Mouse (Mus musculus) layer of hippocampus, postnatal 10 days (tissue): Measurements from ENCODE around the gene Secisbp2l. TPM values are rescaled to one million over a fixed set of nuclear protein-coding genes. Genes with fewer than 3 reads are reported as not detected.

ENCODE experiments used
- DNase-seq, 2 experiments: peaks; one replicate each; pipeline ENCODE4 v3.0.0; 2021; ENCODE audit warnings: low spot score in 2 of 2
- long read RNA-seq: library from polyadenylated mRNA; stranded (forward); transcript quantifications from one replicate; pipeline ENCODE4 v2.0.0, GENCODE M21; 2023
- total RNA-seq, 2 experiments: library from RNA; stranded (reverse); gene quantifications; 2 replicates each; pipeline ENCODE4 v1.2.3; 2021

Secisbp2l gene
- 10 to 100 TPM; 84.8 to 89.2 TPM for total RNA-seq
- long read RNA-seq, partial matches to known transcripts, result 0 of 12 reads
- long read RNA-seq, other reads (novel, unspliced or antisense), result 12 of 12 reads

GRCm38 (mm10) chr2:125782719-125783109 is at the start of gene Secisbp2l:
Gene Secisbp2l (minus strand): TSS chr2:125782870.
- DNase-seq, result peak; percentile 94 to 95

DNA sequence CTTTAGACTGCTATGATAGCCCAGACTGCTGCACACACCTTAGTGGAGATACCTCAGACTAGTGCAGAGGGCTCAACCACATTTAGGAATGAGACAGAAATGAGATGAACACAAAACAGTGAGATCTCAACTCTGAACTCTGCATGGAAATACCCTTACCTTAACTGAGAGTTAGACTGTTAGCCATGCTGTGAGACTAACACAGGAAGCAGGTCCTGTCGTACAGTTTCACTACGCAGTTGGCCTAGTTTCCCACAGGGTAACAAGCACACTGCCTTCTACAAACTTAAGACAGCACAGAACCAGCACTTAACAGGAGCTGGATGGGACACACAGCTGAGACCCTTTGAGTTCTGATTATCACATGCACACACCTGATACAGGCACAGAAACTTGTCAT is 47.3 kb upstream of the Secisbp2l start:
- no peak for DNase-seq

DNA sequence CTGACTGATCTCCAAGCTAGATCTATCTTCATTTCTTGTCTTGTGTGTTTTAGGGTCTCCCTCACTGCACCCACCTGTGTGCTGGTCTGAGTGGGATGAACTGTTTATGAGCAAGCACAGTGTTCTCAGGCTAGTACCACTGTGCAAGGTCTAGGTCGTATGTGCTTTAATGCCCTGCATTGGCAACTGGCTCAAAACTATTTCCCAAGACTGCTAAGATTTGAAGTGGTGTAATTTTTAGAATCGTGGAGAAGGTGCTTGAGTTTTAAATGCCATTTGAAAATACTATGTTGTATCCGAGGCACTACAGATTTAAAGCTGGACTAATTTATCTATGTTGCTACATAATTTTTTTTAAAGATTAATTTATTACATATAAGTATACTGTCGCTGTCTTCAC is 45.2 kb upstream of the Secisbp2l start:
- DNase-seq, result no peak

DNA sequence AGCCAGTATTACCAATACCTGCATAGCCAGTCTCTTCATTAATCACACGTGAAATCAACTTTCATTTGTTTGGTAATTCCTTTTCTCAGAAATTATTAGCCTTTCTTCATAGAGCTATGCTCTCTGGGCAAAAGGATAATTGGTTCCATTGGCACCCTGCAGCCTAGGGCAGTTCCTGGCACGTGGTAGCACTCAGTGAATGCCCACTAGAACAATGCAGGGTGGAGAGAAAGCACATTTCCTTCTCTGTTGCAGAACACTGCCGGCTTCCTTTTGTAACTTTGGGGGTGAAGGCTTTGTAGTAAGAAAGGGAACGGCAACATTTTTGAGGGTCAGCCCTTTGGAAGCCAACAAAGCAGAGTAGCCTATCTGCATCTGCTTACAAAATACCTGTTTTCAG is 43.5 kb upstream of the Secisbp2l start:
- DNase-seq, result no peak

DNA sequence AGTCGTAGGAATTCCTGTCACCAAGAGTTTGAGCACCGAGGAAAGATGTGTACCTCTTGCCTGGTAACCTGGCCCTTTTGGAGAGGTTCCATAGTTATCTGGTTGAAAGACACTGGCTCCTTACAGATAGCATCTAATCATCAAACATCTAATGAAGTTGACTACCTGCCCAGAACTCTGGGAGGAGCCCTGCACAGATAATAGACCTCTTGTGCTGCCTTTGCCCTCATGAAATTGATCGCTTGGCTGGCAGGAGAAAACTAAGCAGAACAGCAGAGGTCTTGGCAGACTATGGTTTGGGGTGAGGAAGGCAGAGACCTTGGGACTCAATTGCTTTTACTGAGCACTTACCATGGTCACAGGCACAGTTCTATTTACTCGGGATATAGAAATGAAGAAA is 37.7 kb upstream of the Secisbp2l start:
- DNase-seq, result no peak

- no peak for DNase-seq
Measured at GRCm38 (mm10) chr2:125813972-125814595, 31.4 kb upstream of the Secisbp2l start.

- DNase-seq, result no peak
Measured at GRCm38 (mm10) chr2:125811332-125811731, 28.7 kb upstream of the Secisbp2l start.

GRCm38 (mm10) chr2:125809551-125809950 is 26.9 kb upstream of the Secisbp2l start:
- DNase-seq, result peak; percentile 36 to 41

- DNase-seq, result no peak
Measured at GRCm38 (mm10) chr2:125805826-125806225, 23.2 kb upstream of the Secisbp2l start.

DNA sequence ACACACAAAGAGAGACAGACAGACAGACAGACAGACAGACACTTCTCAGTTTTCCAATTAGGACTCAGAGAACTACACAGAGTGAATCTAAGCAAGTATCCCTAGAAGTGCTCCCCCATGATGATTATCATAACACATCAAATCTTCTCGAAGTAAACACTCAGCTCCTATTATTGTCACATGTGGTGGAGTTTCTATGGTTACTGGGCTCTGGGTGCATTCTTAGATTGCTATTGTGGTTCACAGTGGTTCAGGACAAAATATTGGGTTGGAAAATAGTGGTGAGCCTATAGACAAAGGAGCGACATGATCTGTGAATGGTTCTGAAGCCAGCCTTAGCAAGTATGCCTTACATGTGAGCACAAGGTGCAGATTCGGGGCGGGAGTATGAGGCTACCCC is 19.3 kb upstream of the Secisbp2l start:
- no peak for DNase-seq

DNA sequence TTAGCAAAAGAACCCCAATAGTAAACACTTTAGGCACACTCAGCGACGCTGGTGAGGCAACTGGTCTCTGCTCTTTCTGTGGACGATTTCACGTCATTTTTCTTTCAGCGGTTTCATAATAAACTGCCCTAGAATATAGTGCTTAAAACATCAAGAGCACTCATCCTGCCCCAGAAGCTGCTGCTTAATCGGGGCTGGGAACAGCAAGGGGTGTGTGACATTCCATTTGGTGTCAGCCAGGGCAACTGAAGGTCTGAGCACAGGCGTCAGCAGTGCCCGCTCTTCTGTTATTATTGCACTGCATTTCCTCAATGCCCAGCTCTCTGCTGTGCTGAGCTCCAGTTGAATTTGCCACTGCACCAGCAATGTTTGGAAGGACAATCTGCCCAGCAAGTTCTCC is 18.4 kb upstream of the Secisbp2l start:
- DNase-seq, result no peak

- no peak for DNase-seq
Measured at GRCm38 (mm10) chr2:125800428-125800827, 17.8 kb upstream of the Secisbp2l start.

- no peak for DNase-seq
Measured at GRCm38 (mm10) chr2:125797872-125798271, 15.2 kb upstream of the Secisbp2l start.

GRCm38 (mm10) chr2:125795118-125795517 is 12.4 kb upstream of the Secisbp2l start:
- no peak for DNase-seq

DNA sequence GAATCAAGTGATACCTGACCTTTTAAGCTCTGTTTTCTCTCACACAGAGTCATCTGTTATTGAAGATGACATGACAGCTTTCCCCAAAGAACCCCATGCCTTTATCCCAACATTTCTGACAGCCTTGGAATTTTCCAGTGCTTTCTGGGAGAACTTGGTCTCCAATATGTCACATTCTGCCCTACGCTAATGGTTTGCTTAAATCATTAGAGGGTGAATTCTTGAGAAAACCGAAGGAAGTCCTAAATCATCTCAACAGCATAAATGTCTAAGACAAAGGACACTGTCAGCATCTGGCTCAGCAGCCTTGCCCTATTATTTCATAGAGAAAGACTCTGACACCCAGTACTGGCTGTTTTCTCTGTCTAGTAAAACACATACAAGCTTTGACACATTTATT is 11.5 kb upstream of the Secisbp2l start:
- no peak for DNase-seq

- DNase-seq, result no peak
Measured at GRCm38 (mm10) chr2:125792879-125793261, 10.2 kb upstream of the Secisbp2l start.

GRCm38 (mm10) chr2:125792144-125792878 is 9.6 kb upstream of the Secisbp2l start:
- DNase-seq, result no peak

GRCm38 (mm10) chr2:125791485-125791885 is 8.8 kb upstream of the Secisbp2l start:
- no peak for DNase-seq

GRCm38 (mm10) chr2:125790242-125790641 is 7.6 kb upstream of the Secisbp2l start:
- no peak for DNase-seq

DNA sequence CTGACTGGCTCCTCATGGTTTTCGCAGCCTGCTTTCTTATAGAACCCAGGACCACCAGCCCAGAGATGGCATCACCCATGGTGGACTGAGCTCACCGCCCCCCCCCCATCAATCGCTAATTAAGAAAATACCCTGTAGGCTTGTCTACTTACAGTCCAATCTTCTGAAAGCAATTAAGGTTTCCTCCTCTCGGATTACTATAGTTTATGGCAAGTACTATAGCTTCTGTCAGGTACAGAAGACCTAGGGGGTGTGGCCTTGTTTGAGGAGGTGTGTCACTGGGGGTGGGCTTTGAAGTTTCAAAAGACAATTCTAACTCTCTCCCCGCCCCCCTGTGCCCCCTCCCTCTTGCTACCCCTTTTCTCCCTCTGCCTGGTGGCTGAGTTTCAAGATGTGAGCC is 6.6 kb upstream of the Secisbp2l start:
- DNase-seq, result no peak

GRCm38 (mm10) chr2:125788785-125789184 is 6.1 kb upstream of the Secisbp2l start:
- DNase-seq, result no peak

- DNase-seq, result no peak
Measured at GRCm38 (mm10) chr2:125788351-125788750, 5.7 kb upstream of the Secisbp2l start.

DNA sequence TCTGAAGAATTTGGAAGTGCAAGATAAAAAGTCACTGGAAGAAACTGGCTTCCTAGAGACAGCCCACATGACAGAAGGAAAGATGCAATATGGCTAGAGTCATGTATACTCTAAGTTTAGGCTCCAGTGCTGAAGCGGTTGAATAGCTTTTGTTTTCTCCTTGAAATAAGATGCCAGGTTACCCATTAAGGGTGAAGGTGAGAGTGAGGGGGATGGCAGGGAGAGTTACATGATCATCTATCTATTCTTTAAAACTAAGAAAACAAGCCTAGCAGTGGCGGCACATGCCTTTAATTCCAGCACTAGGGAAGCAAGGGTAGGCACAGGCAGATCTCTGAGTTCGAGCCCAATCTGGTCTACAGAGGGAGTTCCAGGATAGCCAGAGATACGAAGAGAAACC is 2.4 kb upstream of the Secisbp2l start:
- DNase-seq, result no peak
